Mouse (Mus musculus): ENCODE measurements around the gene Ptprf. TPM values are rescaled to one million over a fixed set of nuclear protein-coding genes. Genes with fewer than 3 reads are reported as not detected.

Gene Ptprf
- total and polyA plus RNA-seq, 3 experiments, result 0.27 TPM; not detected in 2

GRCm38 (mm10) chr4:118172461-118172860, 118.7 kb downstream of the Ptprf start:
- no peak for TF ChIP-seq TAL1 (conservative IDR thresholded peaks at IDR 0.05; ENCODE audit: low read depth, low read length)
- no peak for TF ChIP-seq GATA2 (IDR thresholded peaks at IDR 0.05; ENCODE audit: borderline replicate concordance, low read depth, low read length)
- no peak for TF ChIP-seq GATA1 (IDR thresholded peaks at IDR 0.05; ENCODE audit: borderline replicate concordance, low read length)
- no peak for TF ChIP-seq CTCF (IDR thresholded peaks at IDR 0.05; ENCODE audit: low read depth, low read length)
- TF ChIP-seq POLR2AphosphoS5 (IDR thresholded peaks at IDR 0.05; ENCODE audit: insufficient replicate concordance, low read depth, low read length), result no peak
- ATAC-seq (ENCODE audit: extremely low read depth, insufficient number of reproducible peaks, low FRiP score, poor library complexity, severe bottlenecking) (no peak), DNase-seq (ENCODE audit: low spot score) (no peak)

GRCm38 (mm10) chr4:118171006-118171405, 120.2 kb downstream of the Ptprf start:
- Histone ChIP-seq H3K4me3 (ENCODE audit: low read depth, low read length) (no peak overlapping the region), H3K27me3 (ENCODE audit: insufficient read depth, low read length) (no peaks in the 10 kb centered on the region), H3K36me3 (replicated peaks) (peaks cover 99% of the 10 kb centered on the region), H3K9me3 (replicated peaks) (no peaks in the 10 kb centered on the region), H3K4me1 (ENCODE audit: insufficient read depth, low read depth, low read length) (peaks cover 5% of the 10 kb centered on the region)
- DNase-seq (ENCODE audit: low spot score) (no peak), ATAC-seq (ENCODE audit: extremely low read depth, insufficient number of reproducible peaks, low FRiP score, poor library complexity, severe bottlenecking) (no peak)
- TF ChIP-seq POLR2AphosphoS5 (IDR thresholded peaks at IDR 0.05; ENCODE audit: insufficient replicate concordance, low read depth, low read length), result no peak
- 0 out of 2 replicates have a peak, but pooled peaks have one; percentile 13 for TF ChIP-seq CTCF (IDR thresholded peaks at IDR 0.05; ENCODE audit: low read depth, low read length)
- no peak for TF ChIP-seq TAL1 (conservative IDR thresholded peaks at IDR 0.05; ENCODE audit: low read depth, low read length)

More at GRCm38 (mm10) chr4:118172461-118172860, 118.7 kb downstream of the Ptprf start:
- Histone ChIP-seq H3K36me3 (replicated peaks) (peaks cover 99% of the 10 kb centered on the region), H3K27me3 (ENCODE audit: insufficient read depth, low read length) (no peaks in the 10 kb centered on the region), H3K4me3 (ENCODE audit: low read depth, low read length) (no peak overlapping the region), H3K4me1 (ENCODE audit: insufficient read depth, low read depth, low read length) (peaks cover 10% of the 10 kb centered on the region), H3K9me3 (replicated peaks) (no peaks in the 10 kb centered on the region)

- no peak for ATAC-seq (ENCODE audit: extremely low read depth, insufficient number of reproducible peaks, low FRiP score, poor library complexity, severe bottlenecking)
- no peak for TF ChIP-seq GATA1 (IDR thresholded peaks at IDR 0.05; ENCODE audit: borderline replicate concordance, low read length)
- TF ChIP-seq CTCF (IDR thresholded peaks at IDR 0.05; ENCODE audit: low read depth, low read length), result no peak
- no peak for TF ChIP-seq TAL1 (conservative IDR thresholded peaks at IDR 0.05; ENCODE audit: low read depth, low read length)
- no peak for TF ChIP-seq GATA2 (IDR thresholded peaks at IDR 0.05; ENCODE audit: borderline replicate concordance, low read depth, low read length)
- no peak for TF ChIP-seq POLR2AphosphoS5 (IDR thresholded peaks at IDR 0.05; ENCODE audit: insufficient replicate concordance, low read depth, low read length)
- no peaks in the 10 kb centered on the region for H3K9me3 ChIP-seq (replicated peaks)
Observed at GRCm38 (mm10) chr4:118162123-118162522, 129.1 kb downstream of the Ptprf start.

More at GRCm38 (mm10) chr4:118162123-118162522, 129.1 kb downstream of the Ptprf start:
- H3K27me3 ChIP-seq (ENCODE audit: insufficient read depth, low read length), result no peaks in the 10 kb centered on the region
- H3K4me1 ChIP-seq (ENCODE audit: insufficient read depth, low read depth, low read length), result no peaks in the 10 kb centered on the region
- no peak overlapping the region for H3K4me3 ChIP-seq (ENCODE audit: low read depth, low read length)
- DNase-seq (ENCODE audit: low spot score), result no peak
- peaks cover 96% of the 10 kb centered on the region for H3K36me3 ChIP-seq (replicated peaks)

Other genes starting within 250 kb of the Ptprf start
- gene St3gal3, start 156.5 kb downstream of the Ptprf start, total RNA-seq (2014; fragmentation: Nextera tagmentation), result 13.4 and 24.6 TPM in 2 replicates
- gene St3gal3, start 156.5 kb downstream of the Ptprf start, total RNA-seq (2017), result 6.9 and 10.3 TPM in 2 replicates
- 13.8 and 13.9 TPM in 2 replicates for gene St3gal3, start 156.5 kb downstream of the Ptprf start, polyA plus RNA-seq (2012)
- gene Kdm4a, start 111.4 kb downstream of the Ptprf start, total RNA-seq (2014; fragmentation: Nextera tagmentation), result 46.7 and 49.9 TPM in 2 replicates
- gene Kdm4a, start 111.4 kb downstream of the Ptprf start, total RNA-seq (2017), result 48.7 and 50.5 TPM in 2 replicates
- gene Kdm4a, start 111.4 kb downstream of the Ptprf start, polyA plus RNA-seq (2012), result 34.0 and 39.4 TPM in 2 replicates
- 28.3 and 28.5 TPM in 2 replicates for gene Szt2, start 117.9 kb upstream of the Ptprf start, total RNA-seq (2014; fragmentation: Nextera tagmentation)
- 5.2 and 6.2 TPM in 2 replicates for gene Szt2, start 117.9 kb upstream of the Ptprf start, total RNA-seq (2017)
- 64.3 and 82.7 TPM in 2 replicates for gene Szt2, start 117.9 kb upstream of the Ptprf start, polyA plus RNA-seq (2012)
- gene Med8, start 117.9 kb upstream of the Ptprf start, total RNA-seq (2014; fragmentation: Nextera tagmentation), result 73.5 and 87.0 TPM in 2 replicates
- gene Med8, start 117.9 kb upstream of the Ptprf start, total RNA-seq (2017), result 124 and 133 TPM in 2 replicates
- gene Med8, start 117.9 kb upstream of the Ptprf start, polyA plus RNA-seq (2012), result 43.4 and 45.0 TPM in 2 replicates
- gene Elovl1, start 136.7 kb upstream of the Ptprf start, total RNA-seq (2014; fragmentation: Nextera tagmentation), result 95.3 and 122 TPM in 2 replicates
- gene Elovl1, start 136.7 kb upstream of the Ptprf start, total RNA-seq (2017), result 117 and 138 TPM in 2 replicates
- gene Elovl1, start 136.7 kb upstream of the Ptprf start, polyA plus RNA-seq (2012), result 82.4 and 98.1 TPM in 2 replicates
- gene Cdc20, start 145.9 kb upstream of the Ptprf start, total RNA-seq (2014; fragmentation: Nextera tagmentation), result 43.7 and 52.5 TPM in 2 replicates
- 86.2 and 97.4 TPM in 2 replicates for gene Cdc20, start 145.9 kb upstream of the Ptprf start, total RNA-seq (2017)
- 153 and 175 TPM in 2 replicates for gene Cdc20, start 145.9 kb upstream of the Ptprf start, polyA plus RNA-seq (2012)
- gene Mpl, start 166.1 kb upstream of the Ptprf start, total RNA-seq (2014; fragmentation: Nextera tagmentation), result not detected in 2 replicates
- 0.06 and 1.0 TPM in 2 replicates for gene Mpl, start 166.1 kb upstream of the Ptprf start, total RNA-seq (2017)
- 0.03 and 0.05 TPM in 2 replicates for gene Mpl, start 166.1 kb upstream of the Ptprf start, polyA plus RNA-seq (2012)
- gene Tie1, start 198.7 kb upstream of the Ptprf start, total RNA-seq (2014; fragmentation: Nextera tagmentation), result not detected in 2 replicates
- gene Tie1, start 198.7 kb upstream of the Ptprf start, total RNA-seq (2017), result 0.05 TPM in 1 of 2 replicates, not detected in the other
- gene Tie1, start 198.7 kb upstream of the Ptprf start, polyA plus RNA-seq (2012), result 0.01 TPM in 1 of 2 replicates, not detected in the other
- gene 2610528J11Rik, start 235.6 kb upstream of the Ptprf start, total RNA-seq (2014; fragmentation: Nextera tagmentation), result not detected in 2 replicates
- not detected in 2 replicates for gene 2610528J11Rik, start 235.6 kb upstream of the Ptprf start, total RNA-seq (2017)
- gene 2610528J11Rik, start 235.6 kb upstream of the Ptprf start, polyA plus RNA-seq (2012), result not detected in 2 replicates

Measured in G1E (cell line).